Mouse (Mus musculus): ENCODE measurements around the gene Desi1. TPM values are rescaled to one million over a fixed set of nuclear protein-coding genes. Genes with fewer than 3 reads are reported as not detected.

Desi1 gene
- polyA plus RNA-seq, 1 experiment: 199 TPM

DNA sequence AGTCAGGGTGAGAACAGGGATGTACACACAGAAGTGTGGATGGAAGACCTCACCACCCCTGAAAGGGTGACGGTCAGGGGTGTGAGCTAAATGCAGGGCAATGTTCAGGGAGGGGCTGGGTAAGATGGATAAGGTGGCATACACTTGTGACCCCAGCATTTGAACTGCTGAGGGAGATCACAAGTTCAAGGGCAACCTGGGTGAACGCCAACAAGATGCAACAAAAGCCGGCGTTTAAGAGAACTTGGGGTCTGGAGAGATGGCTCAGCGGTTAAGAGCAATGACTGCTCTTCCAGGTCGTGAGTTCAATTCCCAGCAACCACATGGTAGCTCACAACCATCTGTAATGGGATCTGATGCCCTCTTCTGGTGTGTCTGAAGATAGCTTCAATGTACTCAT lies 78.9 kb downstream of the Desi1 start:
- no peak overlapping the region for H3K4me3 ChIP-seq (ENCODE audit: control insufficient read depth, insufficient read depth, low read length)
- no peak overlapping the region for H3K27ac ChIP-seq (ENCODE audit: control insufficient read depth, insufficient read depth, low read length)
- H3K27me3 ChIP-seq (ENCODE audit: control insufficient read depth, insufficient read depth, low read length): no peaks in the 10 kb centered on the region
- TF ChIP-seq POLR2A (IDR thresholded peaks at IDR 0.05; ENCODE audit: control insufficient read depth, extremely low read depth, insufficient read depth, low read length, poor library complexity): no peak
- TF ChIP-seq CTCF (IDR thresholded peaks at IDR 0.05; ENCODE audit: borderline replicate concordance, control insufficient read depth, extremely low read depth, insufficient read depth, low read length, poor library complexity): no peak
- 98% methylated on average over 6 of the region's 6 CpGs for WGBS
- peaks cover 21% of the 10 kb centered on the region for H3K36me3 ChIP-seq (ENCODE audit: control insufficient read depth, insufficient read depth, low read length)
- peaks cover 2% of the 10 kb centered on the region; the same call in 1 of the 2 replicates for H3K4me1 ChIP-seq (replicated peaks; ENCODE audit: control insufficient read depth, insufficient read depth, low read length)
- no peak for DNase-seq

GRCm38 (mm10) chr15:81954151-81954583 lies 79.5 kb downstream of the Desi1 start:
- no peak overlapping the region for H3K4me3 ChIP-seq (ENCODE audit: control insufficient read depth, insufficient read depth, low read length)
- peaks cover 21% of the 10 kb centered on the region for H3K36me3 ChIP-seq (ENCODE audit: control insufficient read depth, insufficient read depth, low read length)
- H3K27ac ChIP-seq (ENCODE audit: control insufficient read depth, insufficient read depth, low read length): no peak overlapping the region
- WGBS: 96% methylated on average over 9 of the region's 9 CpGs
- no peaks in the 10 kb centered on the region for H3K27me3 ChIP-seq (ENCODE audit: control insufficient read depth, insufficient read depth, low read length)
- TF ChIP-seq CTCF (IDR thresholded peaks at IDR 0.05; ENCODE audit: borderline replicate concordance, control insufficient read depth, extremely low read depth, insufficient read depth, low read length, poor library complexity) (no peak), POLR2A (IDR thresholded peaks at IDR 0.05; ENCODE audit: control insufficient read depth, extremely low read depth, insufficient read depth, low read length, poor library complexity) (no peak)
- DNase-seq: no peak
- no peaks in the 10 kb centered on the region for H3K4me1 ChIP-seq (replicated peaks; ENCODE audit: control insufficient read depth, insufficient read depth, low read length)

DNA sequence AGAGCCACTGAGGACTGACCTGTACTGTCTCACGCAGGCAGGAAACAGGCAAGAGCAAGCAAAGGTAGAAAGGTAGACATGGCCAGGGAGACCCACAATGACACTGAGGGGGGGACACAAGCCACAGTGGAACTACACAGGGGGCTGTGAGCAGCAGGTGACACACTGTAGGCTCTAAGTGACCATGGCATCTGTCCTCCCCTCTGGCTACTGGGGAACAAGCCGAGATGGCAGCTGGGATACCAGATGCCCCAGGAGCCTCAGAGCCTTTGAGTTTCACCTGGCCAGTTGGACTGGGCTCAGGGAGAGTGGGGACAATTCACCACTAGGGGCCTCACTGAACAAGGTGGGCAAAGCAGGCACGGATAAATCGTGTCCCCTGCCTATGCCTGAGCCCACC lies 81.4 kb downstream of the Desi1 start:
- DNase-seq: no peak
- Histone ChIP-seq H3K36me3 (ENCODE audit: control insufficient read depth, insufficient read depth, low read length) (peaks cover 21% of the 10 kb centered on the region), H3K27me3 (ENCODE audit: control insufficient read depth, insufficient read depth, low read length) (no peaks in the 10 kb centered on the region), H3K4me1 (replicated peaks; ENCODE audit: control insufficient read depth, insufficient read depth, low read length) (no peaks in the 10 kb centered on the region), H3K4me3 (ENCODE audit: control insufficient read depth, insufficient read depth, low read length) (no peak overlapping the region), H3K27ac (ENCODE audit: control insufficient read depth, insufficient read depth, low read length) (no peak overlapping the region)
- no peak for TF ChIP-seq POLR2A (IDR thresholded peaks at IDR 0.05; ENCODE audit: control insufficient read depth, extremely low read depth, insufficient read depth, low read length, poor library complexity)
- TF ChIP-seq CTCF (IDR thresholded peaks at IDR 0.05; ENCODE audit: borderline replicate concordance, control insufficient read depth, extremely low read depth, insufficient read depth, low read length, poor library complexity): no peak
- WGBS: 98% methylated on average over 4 of the region's 4 CpGs

GRCm38 (mm10) chr15:81951159-81951558 lies 82.5 kb downstream of the Desi1 start:
- DNase-seq: no peak
- H3K27me3 ChIP-seq (ENCODE audit: control insufficient read depth, insufficient read depth, low read length): no peaks in the 10 kb centered on the region
- peaks cover 21% of the 10 kb centered on the region for H3K36me3 ChIP-seq (ENCODE audit: control insufficient read depth, insufficient read depth, low read length)
- H3K4me3 ChIP-seq (ENCODE audit: control insufficient read depth, insufficient read depth, low read length): no peak overlapping the region
- H3K4me1 ChIP-seq (replicated peaks; ENCODE audit: control insufficient read depth, insufficient read depth, low read length): no peaks in the 10 kb centered on the region
- WGBS: 95% methylated on average over 9 of the region's 9 CpGs
- TF ChIP-seq POLR2A (IDR thresholded peaks at IDR 0.05; ENCODE audit: control insufficient read depth, extremely low read depth, insufficient read depth, low read length, poor library complexity) (no peak), CTCF (IDR thresholded peaks at IDR 0.05; ENCODE audit: borderline replicate concordance, control insufficient read depth, extremely low read depth, insufficient read depth, low read length, poor library complexity) (no peak)
- H3K27ac ChIP-seq (ENCODE audit: control insufficient read depth, insufficient read depth, low read length): no peak overlapping the region

DNA sequence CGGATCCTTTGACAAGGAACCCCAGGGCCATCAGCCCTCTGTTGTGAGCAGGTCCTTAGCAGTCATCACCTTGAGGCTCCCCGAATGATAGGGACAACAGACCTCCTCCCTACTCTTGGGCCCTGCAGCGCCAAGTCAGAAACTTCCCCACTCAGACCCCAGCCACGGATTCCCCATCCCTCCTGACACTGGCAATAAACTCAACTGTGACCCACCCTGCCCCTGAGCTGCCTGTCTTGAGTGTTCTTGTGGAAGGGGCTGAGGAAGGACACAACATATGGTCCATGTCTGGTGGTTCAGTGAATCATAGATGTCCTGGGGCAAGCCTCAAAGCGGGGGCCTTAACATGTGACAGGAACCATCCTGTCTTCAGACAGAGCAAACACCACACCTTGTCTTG lies 82.9 kb downstream of the Desi1 start:
- Histone ChIP-seq H3K36me3 (ENCODE audit: control insufficient read depth, insufficient read depth, low read length) (peaks cover 18% of the 10 kb centered on the region), H3K4me1 (replicated peaks; ENCODE audit: control insufficient read depth, insufficient read depth, low read length) (no peaks in the 10 kb centered on the region), H3K4me3 (ENCODE audit: control insufficient read depth, insufficient read depth, low read length) (no peak overlapping the region), H3K27me3 (ENCODE audit: control insufficient read depth, insufficient read depth, low read length) (no peaks in the 10 kb centered on the region), H3K27ac (ENCODE audit: control insufficient read depth, insufficient read depth, low read length) (no peak overlapping the region)
- WGBS: 97% methylated on average over 5 of the region's 5 CpGs
- DNase-seq: no peak
- TF ChIP-seq CTCF (IDR thresholded peaks at IDR 0.05; ENCODE audit: borderline replicate concordance, control insufficient read depth, extremely low read depth, insufficient read depth, low read length, poor library complexity) (no peak), POLR2A (IDR thresholded peaks at IDR 0.05; ENCODE audit: control insufficient read depth, extremely low read depth, insufficient read depth, low read length, poor library complexity) (no peak)

DNA sequence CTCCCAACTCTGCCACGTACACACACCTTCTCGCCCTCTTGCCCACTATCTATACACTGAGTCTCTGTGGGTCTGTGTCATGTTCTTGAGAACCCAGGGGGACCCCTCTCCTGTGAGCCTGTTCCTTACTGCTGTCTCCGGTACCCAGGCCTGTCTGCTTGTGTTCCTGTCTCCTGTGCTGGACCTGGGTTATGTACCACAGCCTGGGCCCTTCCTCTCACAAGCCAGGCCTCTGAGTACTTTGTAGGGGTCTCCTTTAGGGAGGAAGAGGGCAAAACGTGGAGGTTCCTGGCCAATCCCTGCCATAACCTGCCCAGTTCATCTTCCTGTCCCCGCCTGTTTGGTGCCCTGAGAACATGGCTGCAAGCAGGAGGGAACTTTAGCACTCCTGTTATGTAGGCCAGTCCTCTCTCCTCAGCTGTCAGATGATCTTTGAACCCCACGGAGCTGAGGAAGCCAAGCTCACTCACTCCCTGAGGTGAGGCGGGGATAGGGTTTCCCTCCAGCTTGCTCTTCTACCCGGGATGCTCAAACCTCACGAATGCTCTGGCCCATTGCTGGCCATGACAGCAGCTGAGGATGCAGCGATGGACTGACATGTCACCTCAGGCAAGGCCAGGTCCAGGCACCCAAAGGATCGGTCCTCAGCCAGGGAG lies 84.1 kb downstream of the Desi1 start:
- no peaks in the 10 kb centered on the region for H3K4me1 ChIP-seq (replicated peaks; ENCODE audit: control insufficient read depth, insufficient read depth, low read length)

More for the DNA sequence above, 84.1 kb downstream of the Desi1 start:
- WGBS: 90% methylated on average over 11 of the region's 11 CpGs
- Histone ChIP-seq H3K27me3 (ENCODE audit: control insufficient read depth, insufficient read depth, low read length) (no peaks in the 10 kb centered on the region), H3K4me3 (ENCODE audit: control insufficient read depth, insufficient read depth, low read length) (no peak overlapping the region), H3K36me3 (ENCODE audit: control insufficient read depth, insufficient read depth, low read length) (peaks cover 10% of the 10 kb centered on the region), H3K27ac (ENCODE audit: control insufficient read depth, insufficient read depth, low read length) (no peak overlapping the region)
- TF ChIP-seq POLR2A (IDR thresholded peaks at IDR 0.05; ENCODE audit: control insufficient read depth, extremely low read depth, insufficient read depth, low read length, poor library complexity): no peak
- no peak for TF ChIP-seq CTCF (IDR thresholded peaks at IDR 0.05; ENCODE audit: borderline replicate concordance, control insufficient read depth, extremely low read depth, insufficient read depth, low read length, poor library complexity)
- DNase-seq: no peak

Data from thymus, adult 2 months (tissue).